Mouse (Mus musculus) hindbrain, embryonic 15.5 days (tissue): ENCODE measurements around the gene Wdr86. TPM values are rescaled to one million over a fixed set of nuclear protein-coding genes. Genes with fewer than 3 reads are reported as not detected.

ENCODE experiments used
- ATAC-seq: fragments of 200-750 bp; cut with Nextera tagmentation; 2 replicates; pipeline ENCODE4 v1.8.0; 2017; ENCODE audit warnings: low read depth, moderate number of reproducible peaks, moderate TSS enrichment; ENCODE audit not compliant: low FRiP score
- H3K27ac ChIP-seq: fragments of 300-500 bp; sonication (generic); replicated peaks from 2 replicates; pipeline ENCODE4 v1.5.1; 2015; ENCODE audit warnings: mild to moderate bottlenecking, inconsistent platforms
- H3K27me3 ChIP-seq: fragments of 300-500 bp; sonication (generic); 2 replicates; pipeline ENCODE4 v1.6.1; 2015; ENCODE audit warnings: control low read depth, inconsistent platforms
- H3K36me3 ChIP-seq: fragments of 300-500 bp; sonication (generic); 2 replicates; pipeline ENCODE4 v1.6.1; 2015; ENCODE audit warnings: control low read depth, inconsistent platforms
- H3K4me1 ChIP-seq: fragments of 300-500 bp; sonication (generic); replicated peaks from 2 replicates; pipeline ENCODE4 v1.6.1; 2015; ENCODE audit warnings: control low read depth, inconsistent platforms
- H3K4me2 ChIP-seq: fragments of 300-500 bp; sonication (generic); 2 replicates; pipeline ENCODE4 v1.6.1; 2015; ENCODE audit warnings: moderate library complexity, mild to moderate bottlenecking, inconsistent platforms
- H3K4me3 ChIP-seq: fragments of 300-500 bp; sonication (generic); 2 replicates; pipeline ENCODE4 v1.5.1; 2015; ENCODE audit warnings: mild to moderate bottlenecking, inconsistent platforms
- H3K9ac ChIP-seq: fragments of 300-500 bp; sonication (generic); 2 replicates; pipeline ENCODE4 v1.6.1; 2015; ENCODE audit warnings: inconsistent platforms
- H3K9me3 ChIP-seq: fragments of 300-500 bp; sonication (generic); 2 replicates; pipeline ENCODE4 v1.6.1; 2016; ENCODE audit warnings: control low read depth, inconsistent platforms
- WGBS: fragments of 180-500 bp; shearing (Covaris S2); methylation state at CpG from one replicate; pipeline ENCODE4 v1.1.7; 2015; 5-methylcytosine and 5-hydroxymethylcytosine counted together
- polyA plus RNA-seq: library from polyadenylated mRNA; unstranded; fragments of >200 nt; fragmentation: Nextera tagmentation; extraction: Ambion mirVana; gene quantifications from 2 replicates; pipeline ENCODE4 v1.2.1, GENCODE M21; 2015

Gene Wdr86
- polyA plus RNA-seq, 1 experiment from 2014 or later = 8.2 TPM

DNA sequence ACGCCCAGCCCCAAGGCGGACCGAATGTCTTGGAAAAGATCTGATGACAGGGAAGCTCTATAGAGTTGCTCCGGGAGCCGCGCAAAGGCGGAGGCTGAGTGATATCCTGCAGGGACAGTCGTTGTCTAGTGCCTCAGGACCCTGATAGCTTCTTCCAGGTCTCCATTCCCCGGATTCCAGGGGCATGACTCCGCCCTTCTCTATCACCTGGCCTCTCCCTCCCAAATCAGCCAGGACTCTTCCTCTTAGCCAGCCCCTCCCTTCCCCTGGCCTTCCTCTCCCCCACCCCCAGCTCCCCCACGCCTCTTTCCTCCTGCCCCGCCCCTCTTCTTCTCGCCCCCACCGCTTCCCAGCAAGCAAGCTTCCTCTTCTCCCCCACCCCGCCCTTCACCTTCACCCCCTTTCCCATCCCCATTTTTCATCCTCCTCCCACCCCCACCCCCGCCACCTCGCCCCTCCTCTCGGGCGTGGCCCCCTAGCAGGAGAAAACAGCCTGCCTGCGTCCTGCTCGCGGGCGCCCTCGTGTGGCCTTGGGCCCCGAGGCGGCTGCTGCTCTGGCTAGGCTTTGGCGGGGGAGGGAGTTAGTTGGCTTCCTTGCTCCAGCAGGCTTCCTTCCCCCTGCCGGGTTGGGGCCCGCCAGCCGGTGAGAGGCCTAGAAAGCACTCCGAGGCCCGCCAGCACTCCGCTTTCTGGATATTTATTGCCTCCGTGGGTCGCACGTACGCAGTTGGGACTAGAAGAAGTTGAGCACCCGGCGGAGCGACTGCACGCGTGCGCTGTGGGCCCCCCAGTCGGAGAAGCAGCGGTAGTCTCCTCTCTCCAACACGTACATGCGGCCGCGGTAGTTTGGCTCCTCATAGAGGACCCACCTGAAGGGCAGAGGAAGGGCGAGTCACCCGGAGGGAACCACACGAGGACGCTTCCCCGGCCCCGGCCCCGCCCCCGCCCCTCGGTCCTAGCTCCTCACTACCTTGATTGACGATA, 20.1 kb upstream of the Wdr86 start:
- peaks cover 23% of the 10 kb centered on the region for H3K4me1 ChIP-seq
- peak overlapping the region; percentile 85 for H3K27ac ChIP-seq
- peak overlapping the region; percentile 57 for H3K4me3 ChIP-seq
- H3K27me3 ChIP-seq = no peaks in the 10 kb centered on the region
- 2% methylated on average over 59 of the region's 59 CpGs for WGBS
- peak overlapping the region; percentile 90 for H3K4me2 ChIP-seq
- H3K9me3 ChIP-seq = no peaks in the 10 kb centered on the region
- H3K9ac ChIP-seq = peak overlapping the region; percentile 65
- no peaks in the 10 kb centered on the region for H3K36me3 ChIP-seq
- peak; percentile 79 for ATAC-seq

DNA sequence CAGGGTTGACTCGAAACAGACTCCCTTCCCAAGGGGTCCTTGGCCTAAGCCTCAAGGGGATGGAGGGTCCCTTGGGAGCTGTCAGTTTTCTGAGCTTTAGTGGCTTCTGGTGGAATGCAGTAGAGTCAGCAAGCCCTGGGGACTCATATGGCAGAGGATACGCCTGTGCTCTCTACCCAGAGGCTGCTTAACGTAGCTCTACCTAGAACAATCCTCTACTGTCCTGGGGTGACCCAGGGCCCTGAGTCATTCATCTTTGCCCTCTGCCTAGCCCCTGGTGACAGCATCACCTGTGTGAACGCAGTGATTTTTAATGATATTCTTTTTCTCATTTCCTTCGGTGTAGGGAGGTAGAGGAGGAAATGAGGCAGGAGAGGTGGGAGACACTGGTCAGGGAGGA, 19.2 kb upstream of the Wdr86 start:
- peak overlapping the region; percentile 57 for H3K4me3 ChIP-seq
- WGBS = 53% methylated on average over 5 of the region's 5 CpGs
- peak overlapping the region; percentile 85 for H3K27ac ChIP-seq
- H3K27me3 ChIP-seq = no peaks in the 10 kb centered on the region
- H3K4me2 ChIP-seq = peak overlapping the region; percentile 90
- 0 out of 2 replicates have a peak, but pooled peaks have one; percentile 21 for ATAC-seq
- no peaks in the 10 kb centered on the region for H3K9me3 ChIP-seq
- H3K4me1 ChIP-seq = peaks cover 23% of the 10 kb centered on the region
- peak overlapping the region; percentile 54 for H3K9ac ChIP-seq
- no peaks in the 10 kb centered on the region for H3K36me3 ChIP-seq

DNA sequence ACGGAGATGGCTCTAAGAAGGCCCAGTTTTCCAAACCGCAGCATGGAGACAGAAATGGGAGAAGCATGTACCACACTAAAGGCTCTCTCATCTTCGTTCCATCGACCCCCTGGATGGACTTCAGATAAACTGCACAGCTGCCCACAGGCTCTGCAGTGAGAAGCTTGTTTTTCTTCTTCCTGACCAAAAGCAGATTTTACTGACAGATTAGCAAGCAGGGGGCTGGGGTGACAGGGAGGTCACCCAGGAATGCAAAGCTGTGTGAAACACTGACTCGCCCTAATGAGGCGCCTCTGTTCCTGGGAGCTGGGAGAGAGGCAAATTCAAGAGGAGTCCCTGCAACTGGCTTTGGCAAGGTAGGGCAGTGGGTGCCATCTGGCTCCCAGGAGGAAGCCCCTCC, 17.0 kb upstream of the Wdr86 start:
- Histone ChIP-seq H3K27ac (no peak overlapping the region), H3K9me3 (no peaks in the 10 kb centered on the region), H3K9ac (no peak overlapping the region), H3K36me3 (no peaks in the 10 kb centered on the region), H3K4me1 (peaks cover 23% of the 10 kb centered on the region), H3K4me2 (no peak overlapping the region), H3K4me3 (no peak overlapping the region), H3K27me3 (no peaks in the 10 kb centered on the region)
- ATAC-seq = no peak
- 8% methylated on average over 6 of the region's 6 CpGs for WGBS

DNA sequence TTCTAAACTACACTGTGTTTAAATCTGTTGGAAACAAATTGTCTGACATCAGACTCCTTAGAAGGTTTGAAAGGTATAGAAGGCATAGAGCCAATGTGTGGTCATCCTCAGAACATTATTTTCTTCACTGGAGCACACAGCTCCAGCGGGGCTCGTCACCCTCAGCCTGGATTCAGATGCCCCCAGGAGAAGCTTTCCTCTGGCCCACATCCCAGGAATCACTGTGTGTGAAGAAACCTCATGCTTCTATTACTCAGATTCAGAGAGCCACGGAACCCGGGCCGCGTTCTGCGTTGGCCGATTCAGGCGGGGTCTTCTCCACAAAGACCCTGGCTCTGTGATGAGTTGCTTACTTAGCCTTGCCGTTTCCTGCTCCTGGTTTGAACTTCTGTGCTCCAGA, 13.4 kb upstream of the Wdr86 start:
- no peak overlapping the region for H3K27ac ChIP-seq
- H3K4me3 ChIP-seq = no peak overlapping the region
- no peaks in the 10 kb centered on the region for H3K36me3 ChIP-seq
- H3K27me3 ChIP-seq = no peaks in the 10 kb centered on the region
- H3K9ac ChIP-seq = no peak overlapping the region
- 91% methylated on average over 10 of the region's 10 CpGs for WGBS
- no peaks in the 10 kb centered on the region for H3K9me3 ChIP-seq
- ATAC-seq = no peak
- no peak overlapping the region for H3K4me2 ChIP-seq
- H3K4me1 ChIP-seq = no peaks in the 10 kb centered on the region

DNA sequence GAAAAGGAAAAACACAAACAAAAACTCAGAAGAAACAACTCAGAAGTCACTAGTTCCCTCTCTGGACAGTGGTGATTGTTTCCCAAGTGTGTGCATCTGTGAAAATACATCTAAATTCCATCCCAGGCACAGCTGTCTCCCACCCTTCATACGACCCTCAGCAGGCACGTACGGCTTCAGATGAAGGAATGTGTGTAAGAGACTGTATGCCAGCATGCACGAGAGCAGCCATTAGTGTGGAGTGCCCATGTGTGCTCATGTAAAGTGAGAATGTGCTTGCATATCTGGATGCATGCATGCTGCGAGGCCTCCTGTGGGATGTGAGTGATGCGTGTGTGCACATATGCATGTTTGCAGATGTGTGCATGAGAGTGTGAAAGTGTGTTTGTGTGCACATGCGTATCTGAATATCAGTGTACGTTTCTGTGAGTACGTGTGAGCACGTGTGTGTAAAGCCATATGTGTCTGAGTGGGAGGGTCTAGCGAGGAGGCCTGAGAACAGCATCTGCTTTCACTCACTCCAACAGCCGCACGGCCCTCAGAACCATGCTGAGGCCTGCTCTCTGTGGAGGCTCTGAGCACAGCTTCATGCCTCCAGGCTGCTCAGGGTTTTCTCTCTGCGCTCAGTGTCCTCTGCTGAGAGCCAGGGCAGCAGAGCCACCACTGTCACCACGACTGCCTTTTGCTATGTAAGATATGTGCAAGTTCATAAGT, 10.8 kb upstream of the Wdr86 start:
- ATAC-seq = no peak
- Histone ChIP-seq H3K4me3 (no peak overlapping the region), H3K9ac (no peak overlapping the region), H3K36me3 (no peaks in the 10 kb centered on the region), H3K4me2 (no peak overlapping the region), H3K4me1 (no peaks in the 10 kb centered on the region), H3K9me3 (no peaks in the 10 kb centered on the region), H3K27ac (no peak overlapping the region), H3K27me3 (no peaks in the 10 kb centered on the region)
- WGBS = 72% methylated on average over 15 of the region's 15 CpGs

DNA sequence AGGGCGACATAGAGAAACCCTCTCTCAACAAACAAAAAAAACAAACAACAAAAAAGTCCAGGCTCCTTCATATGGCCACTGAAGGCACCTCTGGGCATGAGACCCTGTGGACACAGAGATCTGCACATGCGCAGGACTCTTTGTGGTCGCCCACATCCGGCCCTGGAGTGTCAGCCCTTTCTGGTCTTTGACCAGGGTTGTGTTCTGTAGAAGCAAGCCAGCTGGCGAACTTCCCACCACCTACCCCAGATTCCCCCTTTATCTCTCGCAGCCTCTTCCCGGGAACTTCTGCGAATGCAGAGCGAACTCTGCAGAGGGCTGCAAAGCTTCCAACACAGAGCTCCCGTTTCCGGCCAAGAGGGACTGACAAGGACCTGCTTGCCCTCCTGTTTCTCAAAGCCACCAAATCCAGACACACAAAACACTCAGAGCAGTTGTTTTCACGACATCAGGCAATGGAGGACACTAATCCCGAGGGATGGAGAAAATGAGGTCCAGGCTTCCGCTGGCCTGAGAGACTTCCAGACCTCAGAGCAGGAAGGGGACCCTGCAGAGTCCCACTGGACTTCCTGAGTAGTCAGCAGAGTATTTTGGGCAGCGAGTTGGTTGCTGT, 8.7 kb upstream of the Wdr86 start:
- Histone ChIP-seq H3K36me3 (no peaks in the 10 kb centered on the region), H3K27me3 (no peaks in the 10 kb centered on the region), H3K9me3 (no peaks in the 10 kb centered on the region), H3K9ac (no peak overlapping the region), H3K4me2 (no peak overlapping the region), H3K4me3 (no peak overlapping the region), H3K4me1 (no peaks in the 10 kb centered on the region), H3K27ac (peak overlapping the region; percentile 23; the same call in 1 of the 2 replicates)
- ATAC-seq = no peak
- 63% methylated on average over 15 of the region's 15 CpGs for WGBS

DNA sequence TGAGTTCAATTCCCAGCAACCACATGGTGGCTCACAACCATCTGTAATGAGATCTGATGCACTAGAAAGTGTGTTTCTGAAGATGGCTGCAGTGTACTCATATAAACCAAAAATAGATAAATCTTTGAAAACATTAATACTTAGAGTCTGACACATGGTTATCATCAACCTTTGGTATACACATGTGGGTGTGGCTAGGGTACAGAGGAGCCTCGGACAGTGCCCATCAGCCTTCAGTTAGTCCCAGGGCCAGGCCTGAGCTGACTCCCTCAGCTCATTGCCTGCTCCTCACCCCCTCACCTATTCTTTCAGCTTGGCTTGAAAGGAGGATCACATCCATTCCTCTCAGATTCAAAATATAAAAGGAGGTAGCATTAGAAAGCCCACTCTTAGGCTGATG, 8.0 kb upstream of the Wdr86 start:
- no peaks in the 10 kb centered on the region for H3K36me3 ChIP-seq
- no peak overlapping the region for H3K27ac ChIP-seq
- WGBS = 88% methylated on average over 1 of the region's 1 CpGs
- no peaks in the 10 kb centered on the region for H3K9me3 ChIP-seq
- ATAC-seq = no peak
- H3K4me2 ChIP-seq = no peak overlapping the region
- H3K27me3 ChIP-seq = no peaks in the 10 kb centered on the region
- no peak overlapping the region for H3K4me3 ChIP-seq
- H3K4me1 ChIP-seq = 0 out of 2 replicates have a peak, but pooled peaks cover under 1% of the 10 kb centered on the region
- H3K9ac ChIP-seq = no peak overlapping the region

DNA sequence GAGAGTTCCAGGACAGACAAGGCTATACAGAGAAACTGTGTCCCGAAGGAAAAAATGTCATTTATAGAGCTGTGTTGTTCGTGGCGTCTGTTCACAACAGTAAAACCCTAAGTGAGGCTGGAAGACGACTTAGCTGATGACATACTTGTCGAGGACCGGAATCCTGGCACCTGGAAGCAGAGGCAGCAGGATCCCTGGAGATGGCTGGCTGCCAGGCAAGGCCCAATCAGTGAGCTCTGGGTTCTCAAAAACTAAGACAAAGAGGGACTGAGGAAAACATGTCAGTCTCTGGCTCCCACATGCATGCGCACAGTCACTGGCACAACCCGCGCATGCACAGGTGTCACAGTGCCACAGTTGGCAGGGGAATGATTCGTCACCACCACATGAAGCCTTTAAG, 7.1 kb upstream of the Wdr86 start:
- peaks cover 9% of the 10 kb centered on the region; the same call in 1 of the 2 replicates for H3K4me1 ChIP-seq
- WGBS = 92% methylated on average over 10 of the region's 10 CpGs
- no peak for ATAC-seq

DNA sequence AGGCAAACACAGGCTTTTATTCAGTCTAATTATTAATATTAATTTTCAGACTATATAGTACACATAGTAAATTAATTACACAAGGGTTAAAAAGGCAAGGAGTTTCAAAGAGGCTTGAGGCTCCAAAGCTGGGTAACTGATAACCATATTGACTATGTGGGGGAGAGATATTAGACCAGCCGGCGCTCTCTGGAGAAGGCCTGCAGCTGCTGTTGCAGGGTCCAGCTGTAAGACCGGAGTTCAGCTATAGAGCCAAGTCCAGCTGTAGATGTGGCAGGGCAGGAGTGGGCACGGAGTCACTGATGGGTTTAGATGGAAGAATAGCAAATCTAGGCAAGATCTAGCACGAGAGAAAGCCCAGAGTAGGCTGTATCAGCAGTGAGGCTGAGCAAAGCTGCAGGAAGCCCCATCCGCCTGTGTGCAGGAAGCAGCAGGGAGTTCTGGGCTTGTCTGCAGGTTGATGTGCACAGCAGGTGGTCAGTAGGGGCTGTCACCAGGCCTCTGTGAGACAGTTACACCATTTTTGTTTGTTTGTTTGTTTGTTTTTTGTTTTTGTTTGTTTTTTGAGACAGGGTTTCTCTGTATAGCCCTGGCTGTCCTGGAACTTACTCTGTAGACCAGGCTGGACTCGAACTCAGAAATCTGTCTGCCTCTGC, 3.4 kb upstream of the Wdr86 start:
- no peak for ATAC-seq
- Histone ChIP-seq H3K9ac (no peak overlapping the region), H3K4me2 (no peak overlapping the region), H3K4me3 (no peak overlapping the region), H3K27me3 (peaks cover 27% of the 10 kb centered on the region), H3K9me3 (no peaks in the 10 kb centered on the region), H3K27ac (no peak overlapping the region), H3K4me1 (peaks cover 25% of the 10 kb centered on the region), H3K36me3 (no peaks in the 10 kb centered on the region)
- 62% methylated on average over 7 of the region's 7 CpGs for WGBS

More for the DNA sequence above, 7.1 kb upstream of the Wdr86 start:
- no peak overlapping the region for H3K27ac ChIP-seq
- no peaks in the 10 kb centered on the region for H3K9me3 ChIP-seq
- H3K4me2 ChIP-seq = no peak overlapping the region
- no peak overlapping the region for H3K9ac ChIP-seq
- no peak overlapping the region for H3K4me3 ChIP-seq
- no peaks in the 10 kb centered on the region for H3K36me3 ChIP-seq
- H3K27me3 ChIP-seq = no peaks in the 10 kb centered on the region

DNA sequence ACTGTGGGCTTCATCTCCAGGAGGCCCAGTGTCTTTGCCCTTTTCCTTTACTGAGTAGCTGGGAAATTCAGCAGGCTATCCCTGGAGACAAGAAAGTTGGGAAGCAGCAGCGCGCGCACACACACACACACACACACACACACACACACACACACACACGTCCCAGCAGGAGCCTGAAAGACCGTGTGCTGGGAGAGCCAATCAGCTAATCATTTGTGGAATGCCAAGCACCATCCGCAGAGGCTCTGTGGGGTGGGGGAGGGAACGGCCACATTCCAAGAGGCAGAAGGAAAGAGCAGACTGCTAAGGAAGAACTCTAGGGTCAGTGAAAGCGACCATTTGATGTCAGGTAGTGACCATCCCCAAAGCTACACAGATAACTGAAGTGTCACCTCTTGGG, 2.6 kb upstream of the Wdr86 start:
- peak; percentile 64; the same call in 1 of the 2 replicates for ATAC-seq
- WGBS = 1% methylated on average over 8 of the region's 8 CpGs
- H3K4me2 ChIP-seq = no peak overlapping the region
- no peaks in the 10 kb centered on the region for H3K36me3 ChIP-seq
- no peak overlapping the region for H3K9ac ChIP-seq
- H3K9me3 ChIP-seq = no peaks in the 10 kb centered on the region
- H3K4me3 ChIP-seq = no peak overlapping the region
- H3K27me3 ChIP-seq = peaks cover 33% of the 10 kb centered on the region
- no peak overlapping the region for H3K27ac ChIP-seq
- H3K4me1 ChIP-seq = peaks cover 25% of the 10 kb centered on the region

DNA sequence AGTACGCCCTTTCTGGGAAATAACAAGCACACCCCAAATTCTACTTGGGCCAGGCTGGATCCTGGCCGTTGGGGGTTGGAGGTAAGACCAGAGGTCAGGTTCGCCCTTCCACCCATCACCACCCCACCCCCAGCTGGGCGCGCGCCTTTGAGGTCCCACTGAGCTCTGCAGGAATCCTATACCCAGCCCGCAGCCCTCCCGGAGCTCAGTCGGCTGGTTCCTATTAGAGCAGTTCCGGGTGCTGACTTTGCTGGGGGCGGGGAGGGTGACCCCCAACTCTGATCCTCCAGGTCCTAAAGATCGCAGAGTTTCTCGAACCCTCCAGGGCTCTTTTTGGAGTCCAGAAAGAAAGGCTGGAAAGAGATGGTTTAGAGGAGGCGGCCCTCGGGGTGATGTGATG, 459 bp upstream of the Wdr86 start:
- Histone ChIP-seq H3K9me3 (no peaks in the 10 kb centered on the region), H3K36me3 (no peaks in the 10 kb centered on the region), H3K4me2 (peak overlapping the region; percentile 59), H3K4me3 (peak overlapping the region; percentile 42), H3K27me3 (peaks cover 36% of the 10 kb centered on the region), H3K4me1 (peaks cover 25% of the 10 kb centered on the region), H3K27ac (no peak overlapping the region), H3K9ac (0 out of 2 replicates have a peak overlapping the region, but pooled peaks have one; percentile 43)
- no peak for ATAC-seq
- WGBS = 4% methylated on average over 15 of the region's 15 CpGs
